Mouse (Mus musculus) MEL (cell line): ENCODE measurements around the gene Pi4ka.

Source experiments
- CTCF ChIP-seq, 3 experiments: IDR thresholded peaks in 2 of 3; conservative IDR thresholded peaks in 1 of 3; 2 replicates each; pipeline ENCODE4 v1.5.1; 2011 to 2012; ENCODE audit warnings: low read length in 3 of 3, low read depth in 2 of 3, mild to moderate bottlenecking in 2 of 3, improper control_type of control experiment in 1 of 3, inconsistent platforms in 1 of 3, mixed read lengths in 1 of 3, moderate library complexity in 1 of 3; ENCODE audit not compliant: control insufficient read depth in 1 of 3, insufficient read depth in 1 of 3, poor library complexity in 1 of 3, severe bottlenecking in 1 of 3
- EP300 ChIP-seq, 2 experiments: IDR thresholded peaks; 2 replicates each; pipeline ENCODE4 v1.6.1; 2011; ENCODE audit warnings: improper control_type of control experiment in 2 of 2, low read length in 2 of 2, low read depth in 1 of 2, mild to moderate bottlenecking in 1 of 2

GRCm38 (mm10) chr16:17409046-17409445 is 2.9 kb upstream of the Pi4ka start:
- TF ChIP-seq EP300 (IDR thresholded peaks at IDR 0.05; ENCODE audit: low read depth in 1 of 2, low read length in 2 of 2) (no peak), CTCF (IDR thresholded peaks at IDR 0.05 in 2 of 3, conservative IDR thresholded peaks at IDR 0.05 in 1 of 3; ENCODE audit: control insufficient read depth in 1 of 3, insufficient read depth in 1 of 3, low read depth in 2 of 3, low read length in 3 of 3, poor library complexity in 1 of 3, severe bottlenecking in 1 of 3) (no peak)
